Comparison of ENCODE assay signal across 12 mouse cellular contexts in genomic region chr1:168597495-168597894, GRCm38 (mm10).
A peak's percentile ranks its signal among the peaks of the same experiment; 100 is the strongest.
DNase-seq lines count a peak whose midpoint lies in the region; ATAC-seq and TF ChIP-seq lines count a peak whose summit lies in the region.
"Had no signal": no experiment of that assay in that cellular context is flagged by ENCODE, and none has a peak within 500 bp of the region (broad histone marks: within the 10 kb centered on the region; RNA-seq: fewer than 3 reads in every experiment).

No protein-coding gene starts in this region.

- no peak for ATAC-seq in hindbrain, embryonic 11.5 days (ENCODE audit: low FRiP score)
- no peak for ATAC-seq in embryonic facial prominence, embryonic 12.5 days (ENCODE audit: insufficient number of reproducible peaks, insufficient read depth, low FRiP score, low TSS enrichment)
- ATAC-seq in forebrain, postnatal 0 days, result no peak
- no peak for ATAC-seq in midbrain, embryonic 14.5 days (ENCODE audit: low FRiP score, low TSS enrichment)
- ATAC-seq in liver, embryonic 12.5 days, result no peak

- no peak for TF ChIP-seq CTCF in forebrain, postnatal 0 days (IDR thresholded peaks at IDR 0.05; ENCODE audit: low read depth)
- TF ChIP-seq CTCF in layer of hippocampus, adult 2 months (conservative IDR thresholded peaks at IDR 0.05), result no peak

- H3K4me1 ChIP-seq in hindbrain, embryonic 10.5 days (replicated peaks), result peaks cover 16% of the 10 kb centered on the region
- no peaks in the 10 kb centered on the region for H3K4me1 ChIP-seq in hindbrain, embryonic 11.5 days (replicated peaks; ENCODE audit: control insufficient read depth, insufficient read depth, low read length)
- H3K4me1 ChIP-seq in embryonic facial prominence, embryonic 12.5 days, result peaks cover 17% of the 10 kb centered on the region
- H3K4me1 ChIP-seq in forebrain, postnatal 0 days (ENCODE audit: insufficient read depth), result peaks cover 6% of the 10 kb centered on the region
- H3K4me1 ChIP-seq in midbrain, embryonic 14.5 days (ENCODE audit: control insufficient read depth, insufficient read depth, low read length), result peaks cover 13% of the 10 kb centered on the region
- no peaks in the 10 kb centered on the region for H3K4me1 ChIP-seq in liver, embryonic 12.5 days

- H3K4me2 ChIP-seq in hindbrain, embryonic 11.5 days (replicated peaks; ENCODE audit: low read depth, low read length), result no peak overlapping the region
- peak overlapping the region; percentile 34; the same call in 1 of the 2 replicates for H3K4me2 ChIP-seq in embryonic facial prominence, embryonic 12.5 days (replicated peaks)
- H3K4me2 ChIP-seq in forebrain, postnatal 0 days (ENCODE audit: low read depth), result peak overlapping the region; percentile 31
- H3K4me2 ChIP-seq in midbrain, embryonic 14.5 days (ENCODE audit: low read length), result peak overlapping the region; percentile 41
- H3K4me2 ChIP-seq in liver, embryonic 12.5 days, result no peak overlapping the region

- intact Hi-C loops in left cerebral cortex, postnatal 4 days (cut with DNase I), result no loop called here

- DNase-seq in hindbrain, embryonic 10.5 days (ENCODE audit: low spot score), result no peak
- DNase-seq in hindbrain, embryonic 11.5 days (ENCODE audit: low spot score), result no peak
- peak; percentile 16 for DNase-seq in forebrain, postnatal 0 days
- peak; percentile 47 for DNase-seq in midbrain, embryonic 14.5 days
- DNase-seq in left cerebral cortex, postnatal 4 days, result no peak
- no peak for DNase-seq in layer of hippocampus, adult 2 months (ENCODE audit: low spot score in 2 of 2)
- DNase-seq: gastrocnemius, postnatal 25 days; kidney, postnatal 14 days; liver; right cerebral cortex, postnatal 14 days had no signal

- H3K9ac ChIP-seq in hindbrain, embryonic 11.5 days (ENCODE audit: low read depth, low read length), result no peak overlapping the region
- H3K9ac ChIP-seq in embryonic facial prominence, embryonic 12.5 days, result no peak overlapping the region
- H3K9ac ChIP-seq in forebrain, postnatal 0 days, result no peak overlapping the region
- no peak overlapping the region for H3K9ac ChIP-seq in midbrain, embryonic 14.5 days (replicated peaks; ENCODE audit: low read length)
- H3K9ac ChIP-seq in liver, embryonic 12.5 days, result no peak overlapping the region

- H3K36me3 ChIP-seq in hindbrain, embryonic 10.5 days, result no peaks in the 10 kb centered on the region
- H3K36me3 ChIP-seq in hindbrain, embryonic 11.5 days (ENCODE audit: control insufficient read depth, insufficient read depth, low read length), result no peaks in the 10 kb centered on the region
- H3K36me3 ChIP-seq in embryonic facial prominence, embryonic 12.5 days, result no peaks in the 10 kb centered on the region
- no peaks in the 10 kb centered on the region for H3K36me3 ChIP-seq in forebrain, postnatal 0 days (ENCODE audit: insufficient read depth)
- no peaks in the 10 kb centered on the region for H3K36me3 ChIP-seq in midbrain, embryonic 14.5 days (ENCODE audit: control insufficient read depth, insufficient read depth, low read length)
- no peaks in the 10 kb centered on the region for H3K36me3 ChIP-seq in liver, embryonic 12.5 days

- WGBS in hindbrain, embryonic 10.5 days, result 54% methylated on average over 5 of the region's 5 CpGs
- 39% methylated on average over 5 of the region's 5 CpGs for WGBS in hindbrain, embryonic 11.5 days
- 12% methylated on average over 5 of the region's 5 CpGs for WGBS in embryonic facial prominence, embryonic 12.5 days
- WGBS in forebrain, postnatal 0 days, result 7% methylated on average over 5 of the region's 5 CpGs
- WGBS in midbrain, embryonic 14.5 days, result 14% methylated on average over 5 of the region's 5 CpGs
- WGBS in liver, embryonic 12.5 days (ENCODE audit: insufficient replicate concordance), result 53% methylated on average over 5 of the region's 5 CpGs

- H3K27me3 ChIP-seq in hindbrain, embryonic 10.5 days (ENCODE audit: insufficient read depth, poor library complexity, severe bottlenecking), result no peaks in the 10 kb centered on the region
- H3K27me3 ChIP-seq in hindbrain, embryonic 11.5 days (ENCODE audit: control insufficient read depth, insufficient read depth, low read length), result no peaks in the 10 kb centered on the region
- no peaks in the 10 kb centered on the region for H3K27me3 ChIP-seq in embryonic facial prominence, embryonic 12.5 days
- H3K27me3 ChIP-seq in forebrain, postnatal 0 days (ENCODE audit: insufficient read depth, low read length), result no peaks in the 10 kb centered on the region
- H3K27me3 ChIP-seq in midbrain, embryonic 14.5 days (ENCODE audit: control insufficient read depth, insufficient read depth, low read length), result no peaks in the 10 kb centered on the region
- H3K27me3 ChIP-seq in liver, embryonic 12.5 days (replicated peaks), result no peaks in the 10 kb centered on the region

- no peaks in the 10 kb centered on the region for H3K9me3 ChIP-seq in hindbrain, embryonic 10.5 days
- H3K9me3 ChIP-seq in hindbrain, embryonic 11.5 days (ENCODE audit: control insufficient read depth, low read length), result no peaks in the 10 kb centered on the region
- no peaks in the 10 kb centered on the region for H3K9me3 ChIP-seq in embryonic facial prominence, embryonic 12.5 days
- no peaks in the 10 kb centered on the region for H3K9me3 ChIP-seq in forebrain, postnatal 0 days (ENCODE audit: low read length)
- no peaks in the 10 kb centered on the region for H3K9me3 ChIP-seq in midbrain, embryonic 14.5 days (ENCODE audit: control insufficient read depth, low read length)
- no peaks in the 10 kb centered on the region for H3K9me3 ChIP-seq in liver, embryonic 12.5 days (replicated peaks)

- H3K27ac ChIP-seq in hindbrain, embryonic 10.5 days, result peak overlapping the region; percentile 2; the same call in 1 of the 2 replicates
- no peak overlapping the region for H3K27ac ChIP-seq in hindbrain, embryonic 11.5 days (ENCODE audit: low read depth, low read length)
- no peak overlapping the region for H3K27ac ChIP-seq in embryonic facial prominence, embryonic 12.5 days
- H3K27ac ChIP-seq in forebrain, postnatal 0 days (ENCODE audit: low read depth, low read length), result no peak overlapping the region
- peak overlapping the region; percentile 39 for H3K27ac ChIP-seq in midbrain, embryonic 14.5 days (replicated peaks; ENCODE audit: low read depth, low read length)
- no peak overlapping the region for H3K27ac ChIP-seq in layer of hippocampus, adult 2 months
- H3K27ac ChIP-seq in liver, embryonic 12.5 days, result no peak overlapping the region

- H3K4me3 ChIP-seq in hindbrain, embryonic 10.5 days, result no peak overlapping the region
- no peak overlapping the region for H3K4me3 ChIP-seq in hindbrain, embryonic 11.5 days (ENCODE audit: low read depth, low read length)
- H3K4me3 ChIP-seq in embryonic facial prominence, embryonic 12.5 days, result no peak overlapping the region
- no peak overlapping the region for H3K4me3 ChIP-seq in forebrain, postnatal 0 days (ENCODE audit: low read depth, low read length)
- H3K4me3 ChIP-seq in midbrain, embryonic 14.5 days (replicated peaks; ENCODE audit: low read depth, low read length), result no peak overlapping the region
- no peak overlapping the region; the same call in 1 of the 2 replicates for H3K4me3 ChIP-seq in layer of hippocampus, adult 2 months
- H3K4me3 ChIP-seq in liver, embryonic 12.5 days, result no peak overlapping the region

Comparison
In these comparisons a context has a peak if more than half of its experiments do, and no peak if none do; other contexts are left out.
1. H3K27ac ChIP-seq: peak in hindbrain, embryonic 10.5 days (single experiment) and midbrain, embryonic 14.5 days (single experiment); none in hindbrain, embryonic 11.5 days (single experiment), embryonic facial prominence, embryonic 12.5 days (single experiment), forebrain, postnatal 0 days (single experiment), layer of hippocampus, adult 2 months (single experiment) and liver, embryonic 12.5 days (single experiment).
2. DNase-seq: peak in forebrain, postnatal 0 days (single experiment) and midbrain, embryonic 14.5 days (single experiment); none in hindbrain, embryonic 10.5 days (single experiment), hindbrain, embryonic 11.5 days (single experiment), left cerebral cortex, postnatal 4 days (single experiment) and layer of hippocampus, adult 2 months (0 of 2).
3. H3K4me2 ChIP-seq: peak in embryonic facial prominence, embryonic 12.5 days (single experiment), forebrain, postnatal 0 days (single experiment) and midbrain, embryonic 14.5 days (single experiment); none in hindbrain, embryonic 11.5 days (single experiment) and liver, embryonic 12.5 days (single experiment).